Mouse (Mus musculus) hindbrain, embryonic 11.5 days (tissue): ENCODE data around the gene Ints4. TPM values are rescaled to one million over a fixed set of nuclear protein-coding genes. Genes with fewer than 3 reads are reported as not detected.

ENCODE experiments used
- ATAC-seq: fragments of 200-750 bp; cut with Nextera tagmentation; 2 replicates; pipeline ENCODE4 v1.8.0; 2017; ENCODE audit warnings: mild to moderate bottlenecking, moderate TSS enrichment, moderate library complexity; ENCODE audit not compliant: low FRiP score
- DNase-seq: peaks from one replicate; pipeline ENCODE4 v3.0.0-alpha.2; 2015; ENCODE audit warnings: low spot score
- H3K27ac ChIP-seq: fragments of 300-500 bp; sonication (generic); 2 replicates; pipeline ENCODE4 v1.5.1; 2014; ENCODE audit warnings: mild to moderate bottlenecking, low read depth, low read length
- H3K27me3 ChIP-seq: fragments of 300-500 bp; sonication (generic); 2 replicates; pipeline ENCODE4 v1.6.1; 2014; ENCODE audit warnings: mild to moderate bottlenecking, low read length, moderate library complexity, mixed read lengths; ENCODE audit not compliant: control insufficient read depth, insufficient read depth
- H3K36me3 ChIP-seq: fragments of 300-500 bp; sonication (generic); 2 replicates; pipeline ENCODE4 v1.6.1; 2014; ENCODE audit warnings: mild to moderate bottlenecking, low read length, moderate library complexity, mixed read lengths; ENCODE audit not compliant: control insufficient read depth, insufficient read depth
- H3K4me1 ChIP-seq: fragments of 300-500 bp; sonication (generic); replicated peaks from 2 replicates; pipeline ENCODE4 v1.6.1; 2014; ENCODE audit warnings: low read length, mixed read lengths; ENCODE audit not compliant: control insufficient read depth, insufficient read depth
- H3K4me2 ChIP-seq: fragments of 300-500 bp; sonication (generic); replicated peaks from 2 replicates; pipeline ENCODE4 v1.6.1; 2014; ENCODE audit warnings: mild to moderate bottlenecking, low read depth, low read length
- H3K4me3 ChIP-seq: fragments of 300-500 bp; sonication (generic); 2 replicates; pipeline ENCODE4 v1.5.1; 2014; ENCODE audit warnings: low read depth, low read length
- H3K9ac ChIP-seq: fragments of 300-500 bp; sonication (generic); 2 replicates; pipeline ENCODE4 v1.6.1; 2014; ENCODE audit warnings: low read depth, low read length
- H3K9me3 ChIP-seq: fragments of 300-500 bp; sonication (generic); 2 replicates; pipeline ENCODE4 v1.6.1; 2016; ENCODE audit warnings: low read length; ENCODE audit not compliant: control insufficient read depth
- WGBS: fragments of 180-500 bp; shearing (Covaris S2); extraction: QIAGEN DNeasy Blood & Tissue Kit; methylation state at CpG from one replicate; pipeline ENCODE4 v1.1.7; 2014; 5-methylcytosine and 5-hydroxymethylcytosine counted together
- polyA plus RNA-seq: library from polyadenylated mRNA; unstranded; fragments of >200 nt; fragmentation: Nextera tagmentation; extraction: Ambion mirVana; gene quantifications from 2 replicates; pipeline ENCODE4 v1.2.1, GENCODE M21; 2014

Gene Ints4
- polyA plus RNA-seq, 1 experiment from 2014 or later = 66.3 TPM

DNA sequence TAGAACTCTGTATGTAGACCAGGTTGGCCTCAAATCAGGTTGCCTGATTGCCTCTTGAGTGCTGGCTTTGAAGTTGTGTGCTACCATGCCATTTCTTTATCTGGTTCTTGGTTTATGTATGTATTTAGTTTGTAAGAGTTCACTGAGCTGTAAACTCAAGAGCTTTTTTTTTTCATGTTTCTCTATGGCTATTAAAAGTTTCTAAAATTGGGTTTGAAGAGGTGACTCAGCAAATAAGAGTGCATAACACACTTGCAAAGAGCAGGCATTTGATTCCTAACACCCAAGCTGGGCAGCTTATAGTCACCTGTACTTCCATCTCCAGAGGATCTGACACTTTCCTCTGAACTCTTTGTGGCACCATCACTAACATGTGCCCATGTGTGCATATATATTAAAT lies 14.3 kb downstream of the Ints4 start:
- H3K4me2 ChIP-seq = no peak overlapping the region
- H3K4me1 ChIP-seq = no peaks in the 10 kb centered on the region
- no peaks in the 10 kb centered on the region for H3K27me3 ChIP-seq
- ATAC-seq (no peak), DNase-seq (no peak)
- no peak overlapping the region for H3K4me3 ChIP-seq
- H3K27ac ChIP-seq = no peak overlapping the region
- no peak overlapping the region for H3K9ac ChIP-seq
- H3K36me3 ChIP-seq = 0 out of 2 replicates have a peak, but pooled peaks cover 3% of the 10 kb centered on the region
- H3K9me3 ChIP-seq = no peaks in the 10 kb centered on the region

DNA sequence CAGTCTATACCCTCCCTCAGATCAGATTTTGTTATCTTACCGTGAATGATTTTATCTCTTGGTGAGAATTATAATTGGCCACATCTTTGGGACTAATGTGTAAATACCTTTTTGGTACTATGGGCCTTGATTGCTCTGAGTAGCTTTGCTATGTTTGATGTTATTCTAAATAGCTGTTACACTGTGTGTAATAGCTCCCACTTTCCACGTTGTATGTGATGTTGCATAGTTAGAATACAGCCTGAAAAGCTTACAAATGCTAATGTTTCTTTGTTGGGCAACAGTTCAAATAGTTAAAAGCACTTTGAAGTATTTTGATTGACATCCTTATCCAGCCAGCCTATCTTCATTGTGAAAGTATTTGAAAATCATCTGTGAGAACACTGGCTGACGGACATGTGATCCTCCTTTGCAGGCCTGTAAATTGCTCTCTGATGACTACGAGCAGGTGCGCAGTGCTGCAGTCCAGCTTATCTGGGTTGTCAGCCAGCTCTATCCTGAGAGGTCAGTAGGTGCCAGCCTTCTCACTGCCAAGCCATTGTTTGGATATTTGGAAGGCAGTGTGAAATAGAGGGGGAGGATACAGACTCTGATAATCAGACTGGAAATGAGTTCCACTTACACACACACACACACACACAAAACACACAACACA lies 19.9 kb downstream of the Ints4 start:
- Histone ChIP-seq H3K27me3 (no peaks in the 10 kb centered on the region), H3K9me3 (no peaks in the 10 kb centered on the region), H3K36me3 (no peaks in the 10 kb centered on the region), H3K27ac (no peak overlapping the region), H3K4me3 (no peak overlapping the region), H3K4me2 (no peak overlapping the region), H3K9ac (no peak overlapping the region), H3K4me1 (no peaks in the 10 kb centered on the region)
- DNase-seq = no peak
- WGBS = 94% methylated on average over 5 of the region's 5 CpGs
- no peak for ATAC-seq

DNA sequence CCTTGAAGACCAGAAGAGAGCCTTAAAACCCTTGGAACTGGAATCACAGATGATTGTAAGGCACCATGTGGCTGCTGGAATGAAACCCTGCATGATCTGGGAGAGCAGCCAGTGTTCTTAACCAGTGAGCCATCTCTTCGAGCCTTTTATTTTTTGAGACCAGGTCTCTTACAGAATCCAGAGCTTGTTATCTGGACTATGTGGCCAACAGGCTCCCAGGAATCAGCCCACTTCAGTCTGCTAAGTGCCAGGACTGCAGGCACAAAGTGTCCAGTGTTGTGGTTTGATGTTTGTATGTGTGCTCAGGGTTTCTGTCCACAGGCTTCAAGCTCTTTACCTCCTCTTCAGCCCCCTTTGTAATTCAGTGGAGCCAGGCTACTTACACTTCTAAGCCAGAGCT lies 34.0 kb downstream of the Ints4 start:
- WGBS = 88% methylated on average over 1 of the region's 1 CpGs
- no peaks in the 10 kb centered on the region for H3K9me3 ChIP-seq
- no peak overlapping the region for H3K9ac ChIP-seq
- H3K4me1 ChIP-seq = no peaks in the 10 kb centered on the region
- no peak overlapping the region for H3K4me3 ChIP-seq
- H3K27ac ChIP-seq = no peak overlapping the region
- ATAC-seq = no peak
- H3K27me3 ChIP-seq = no peaks in the 10 kb centered on the region
- no peak overlapping the region for H3K4me2 ChIP-seq
- no peak for DNase-seq
- H3K36me3 ChIP-seq = peaks cover 2% of the 10 kb centered on the region; the same call in 1 of the 2 replicates

DNA sequence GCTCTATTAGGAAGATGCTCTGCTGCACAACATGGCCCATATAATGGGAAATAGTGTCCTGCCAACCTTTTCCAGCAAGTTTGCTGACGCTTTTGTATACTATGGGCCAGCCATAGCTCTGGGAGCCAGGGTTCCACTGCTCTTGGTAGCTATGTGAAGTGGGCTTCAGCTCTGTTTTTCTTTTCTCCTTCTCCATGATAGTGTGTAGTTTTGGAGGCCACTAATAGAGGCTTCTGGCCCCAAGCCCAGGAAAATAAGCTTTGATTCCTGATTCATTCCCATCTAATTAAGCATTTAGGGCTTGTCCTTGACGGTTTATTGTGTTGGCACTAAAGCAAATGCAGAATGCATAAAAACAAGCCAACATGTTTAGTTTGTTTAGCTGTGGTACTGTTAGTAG lies 39.2 kb downstream of the Ints4 start:
- Histone ChIP-seq H3K9ac (no peak overlapping the region), H3K27ac (no peak overlapping the region), H3K4me1 (no peaks in the 10 kb centered on the region), H3K9me3 (no peaks in the 10 kb centered on the region), H3K4me2 (no peak overlapping the region), H3K4me3 (no peak overlapping the region), H3K36me3 (peaks cover 5% of the 10 kb centered on the region; the same call in 1 of the 2 replicates), H3K27me3 (no peaks in the 10 kb centered on the region)
- DNase-seq (no peak), ATAC-seq (no peak)
- 89% methylated on average over 2 of the region's 2 CpGs for WGBS

- H3K27me3 ChIP-seq = no peaks in the 10 kb centered on the region
- H3K36me3 ChIP-seq = peaks cover 13% of the 10 kb centered on the region
- H3K9ac ChIP-seq = no peak overlapping the region
- no peaks in the 10 kb centered on the region for H3K9me3 ChIP-seq
- ATAC-seq = no peak
- no peak overlapping the region for H3K27ac ChIP-seq
- H3K4me1 ChIP-seq = no peaks in the 10 kb centered on the region
- no peak overlapping the region for H3K4me3 ChIP-seq
- WGBS = 88% methylated on average over 5 of the region's 5 CpGs
- no peak for DNase-seq
- H3K4me2 ChIP-seq = no peak overlapping the region
These were observed 54.8 kb downstream of the Ints4 start for GRCm38 (mm10) chr7:97535531-97535930.

GRCm38 (mm10) chr7:97536571-97536970 lies 55.8 kb downstream of the Ints4 start:
- H3K36me3 ChIP-seq = peaks cover 16% of the 10 kb centered on the region
- H3K4me3 ChIP-seq = no peak overlapping the region
- H3K9me3 ChIP-seq = no peaks in the 10 kb centered on the region
- WGBS = 93% methylated on average over 5 of the region's 5 CpGs
- ATAC-seq (no peak), DNase-seq (no peak)
- no peak overlapping the region for H3K9ac ChIP-seq
- H3K27me3 ChIP-seq = no peaks in the 10 kb centered on the region
- no peaks in the 10 kb centered on the region for H3K4me1 ChIP-seq
- H3K4me2 ChIP-seq = no peak overlapping the region
- H3K27ac ChIP-seq = no peak overlapping the region

DNA sequence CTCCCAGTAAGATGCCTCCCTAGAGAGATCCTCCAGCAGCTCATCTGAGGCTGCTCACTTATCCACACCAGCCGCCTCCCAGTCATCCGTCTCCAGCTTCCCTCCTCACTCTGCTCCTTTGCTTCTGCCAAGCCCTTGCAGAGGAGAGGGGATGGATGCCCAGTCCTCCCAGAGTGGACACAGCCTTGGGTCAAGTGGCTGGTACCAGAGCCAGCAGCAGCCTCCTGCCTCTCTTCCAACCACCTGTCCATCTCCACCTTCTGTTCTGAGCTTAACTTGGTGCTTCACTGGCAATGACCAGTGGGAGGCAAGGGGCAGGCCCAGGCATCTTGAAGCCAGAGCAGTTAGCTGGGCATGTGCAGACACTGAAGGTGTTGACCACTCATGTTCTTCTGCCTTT lies 65.7 kb downstream of the Ints4 start:
- Histone ChIP-seq H3K4me2 (no peak overlapping the region), H3K9ac (no peak overlapping the region), H3K36me3 (0 out of 2 replicates have a peak, but pooled peaks cover 4% of the 10 kb centered on the region), H3K4me1 (no peaks in the 10 kb centered on the region), H3K27ac (no peak overlapping the region), H3K9me3 (no peaks in the 10 kb centered on the region), H3K27me3 (no peaks in the 10 kb centered on the region), H3K4me3 (no peak overlapping the region)
- no peak for DNase-seq
- no peak for ATAC-seq
- 94% methylated on average over 2 of the region's 2 CpGs for WGBS

DNA sequence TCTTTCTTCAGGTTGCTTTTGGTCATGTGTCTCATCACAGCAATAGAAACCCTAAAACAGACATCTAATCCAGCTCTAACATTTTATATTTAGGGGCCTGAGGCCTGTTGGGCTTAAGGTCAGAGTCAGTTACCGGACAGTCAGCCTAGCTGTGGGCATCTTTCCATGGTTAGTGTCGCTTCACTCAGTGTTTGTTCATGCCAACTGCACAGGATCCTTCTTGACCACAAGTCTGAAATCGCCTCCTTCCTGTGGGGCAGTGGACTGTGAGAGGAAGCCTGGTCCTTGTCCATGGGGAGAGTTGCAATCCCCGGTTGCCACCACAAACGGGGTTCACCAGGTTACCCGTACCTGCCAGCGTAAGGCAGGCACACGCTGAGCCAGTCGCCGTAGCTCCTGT lies 68.5 kb downstream of the Ints4 start:
- DNase-seq (no peak), ATAC-seq (no peak)
- H3K9ac ChIP-seq = no peak overlapping the region
- WGBS = 95% methylated on average over 10 of the region's 10 CpGs
- no peaks in the 10 kb centered on the region for H3K27me3 ChIP-seq
- H3K9me3 ChIP-seq = no peaks in the 10 kb centered on the region
- H3K4me1 ChIP-seq = no peaks in the 10 kb centered on the region
- H3K4me2 ChIP-seq = no peak overlapping the region
- H3K4me3 ChIP-seq = no peak overlapping the region
- no peak overlapping the region for H3K27ac ChIP-seq
- no peaks in the 10 kb centered on the region for H3K36me3 ChIP-seq

DNA sequence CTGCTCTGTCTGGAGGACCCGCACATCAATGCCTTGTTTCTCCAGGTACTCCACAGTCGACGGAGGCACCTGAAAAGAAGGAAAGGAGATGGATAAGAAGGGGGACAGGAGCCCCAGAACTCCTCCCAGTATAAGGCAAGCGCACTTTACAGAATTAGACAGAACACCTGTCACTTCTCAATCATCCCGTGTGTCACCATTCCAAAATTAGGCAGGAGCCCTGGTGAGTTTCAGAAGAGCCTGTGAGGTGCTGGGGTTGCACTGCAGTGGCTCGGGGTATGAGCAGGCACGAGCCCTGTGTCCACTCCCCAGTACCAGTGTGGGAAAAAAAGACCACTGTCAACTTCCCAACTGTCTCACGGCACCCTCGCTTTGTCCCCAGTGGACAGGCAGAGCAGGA lies 69.9 kb downstream of the Ints4 start:
- DNase-seq (no peak), ATAC-seq (no peak)
- Histone ChIP-seq H3K4me1 (no peaks in the 10 kb centered on the region), H3K27ac (no peak overlapping the region), H3K9me3 (no peaks in the 10 kb centered on the region), H3K9ac (no peak overlapping the region), H3K27me3 (no peaks in the 10 kb centered on the region), H3K36me3 (no peaks in the 10 kb centered on the region), H3K4me3 (no peak overlapping the region), H3K4me2 (no peak overlapping the region)
- WGBS = 86% methylated on average over 9 of the region's 9 CpGs
